Mouse (Mus musculus) forebrain, embryonic 15.5 days (tissue): Measurements from ENCODE around the gene Clec2i. TPM values are rescaled to one million over a fixed set of nuclear protein-coding genes. Genes with fewer than 3 reads are reported as not detected.
"Not testable (repeated sequence)": the region's sequence is repeated elsewhere in the genome, so short reads cannot be mapped to it uniquely, and the experiment has no call there.

Experiments
- ATAC-seq: fragments of 200-750 bp; cut with Nextera tagmentation; replicated peaks from 2 replicates; pipeline ENCODE4 v1.8.0; 2017; ENCODE audit warnings: mild to moderate bottlenecking, moderate TSS enrichment, moderate library complexity
- H3K27ac ChIP-seq: fragments of 300-500 bp; sonication (generic); replicated peaks from 2 replicates; pipeline ENCODE4 v1.5.1; 2015; ENCODE audit warnings: mild to moderate bottlenecking, inconsistent platforms
- H3K27me3 ChIP-seq: fragments of 300-500 bp; sonication (generic); 2 replicates; pipeline ENCODE4 v1.6.1; 2015; ENCODE audit warnings: inconsistent platforms
- H3K36me3 ChIP-seq: fragments of 300-500 bp; sonication (generic); 2 replicates; pipeline ENCODE4 v1.6.1; 2015; ENCODE audit warnings: mild to moderate bottlenecking, inconsistent platforms
- H3K4me1 ChIP-seq: fragments of 300-500 bp; sonication (generic); 2 replicates; pipeline ENCODE4 v1.6.1; 2015; ENCODE audit warnings: inconsistent platforms
- H3K4me2 ChIP-seq: fragments of 300-500 bp; sonication (generic); replicated peaks from 2 replicates; pipeline ENCODE4 v1.6.1; 2015; ENCODE audit warnings: mild to moderate bottlenecking, inconsistent platforms
- H3K4me3 ChIP-seq: fragments of 300-500 bp; sonication (generic); 2 replicates; pipeline ENCODE4 v1.5.1; 2015; ENCODE audit warnings: mild to moderate bottlenecking, inconsistent platforms
- H3K9ac ChIP-seq: fragments of 300-500 bp; sonication (generic); replicated peaks from 2 replicates; pipeline ENCODE4 v1.6.1; 2015; ENCODE audit warnings: mild to moderate bottlenecking, inconsistent platforms
- H3K9me3 ChIP-seq: fragments of 300-500 bp; sonication (generic); 2 replicates; pipeline ENCODE4 v1.6.1; 2016; ENCODE audit warnings: inconsistent platforms
- WGBS: fragments of 180-500 bp; shearing (Covaris S2); methylation state at CpG from one replicate; pipeline ENCODE4 v1.1.7; 2015; ENCODE audit warnings: mixed read lengths; 5-methylcytosine and 5-hydroxymethylcytosine counted together
- microRNA-seq: library from miRNA; unstranded; fragments of <30 nt; microRNA quantifications from one replicate; pipeline ENCODE4, GENCODE M21; 2016
- polyA plus RNA-seq: library from polyadenylated mRNA; unstranded; fragments of >200 nt; fragmentation: Nextera tagmentation; extraction: Ambion mirVana; gene quantifications from 2 replicates; pipeline ENCODE4 v1.2.1, GENCODE M21; 2015

Gene Clec2i
- polyA plus RNA-seq, 1 experiment from 2014 or later = not detected

- H3K36me3 ChIP-seq, H3K4me3 ChIP-seq, H3K9ac ChIP-seq, H3K27me3 ChIP-seq, H3K9me3 ChIP-seq, ATAC-seq, H3K27ac ChIP-seq, H3K4me1 ChIP-seq, H3K4me2 ChIP-seq: not testable (repeated sequence)
- 97% methylated on average over 5 of the region's 13 CpGs for WGBS
These were observed 48.7 kb downstream of the Clec2i start for GRCm38 (mm10) chr6:128935889-128936665.

GRCm38 (mm10) chr6:128941646-128942421 lies 54.4 kb downstream of the Clec2i start:
- Histone ChIP-seq H3K9me3 (no peaks in the 10 kb centered on the region), H3K27ac (no peak overlapping the region), H3K4me3 (no peak overlapping the region), H3K27me3 (no peaks in the 10 kb centered on the region), H3K36me3 (no peaks in the 10 kb centered on the region), H3K4me1 (no peaks in the 10 kb centered on the region), H3K4me2 (no peak overlapping the region), H3K9ac (no peak overlapping the region)
- 84% methylated on average over 5 of the region's 5 CpGs for WGBS
- no peak for ATAC-seq

GRCm38 (mm10) chr6:128945564-128945963 lies 58.2 kb downstream of the Clec2i start:
- no peak for ATAC-seq
- Histone ChIP-seq H3K27ac (no peak overlapping the region), H3K9ac (no peak overlapping the region), H3K36me3 (no peaks in the 10 kb centered on the region), H3K4me3 (no peak overlapping the region), H3K4me2 (no peak overlapping the region), H3K9me3 (no peaks in the 10 kb centered on the region), H3K27me3 (no peaks in the 10 kb centered on the region), H3K4me1 (no peaks in the 10 kb centered on the region)
- 85% methylated on average over 3 of the region's 3 CpGs for WGBS

Small RNA genes lying within 50 kb of the gene (microRNA-seq; reads per million reads assigned to microRNA genes)
- gene Gm27336 = not detected

Other genes starting within 250 kb of the Clec2i start
- not detected in 2 replicates for gene Clec2h, start 225.2 kb upstream of the Clec2i start, polyA plus RNA-seq
- 0.26 TPM in 1 of 2 replicates, not detected in the other for gene Klrb1, start 164.5 kb upstream of the Clec2i start, polyA plus RNA-seq
- gene Klrb1c, start 98.4 kb upstream of the Clec2i start, polyA plus RNA-seq = not detected in 2 replicates
- gene Gm44511, start 61.3 kb upstream of the Clec2i start, polyA plus RNA-seq = not detected in 2 replicates
- gene Klrb1b, start 61.3 kb upstream of the Clec2i start, polyA plus RNA-seq = not detected in 2 replicates
- 0.46 and 0.60 TPM in 2 replicates for gene BC035044, start 3.5 kb downstream of the Clec2i start, polyA plus RNA-seq
- not detected in 2 replicates for gene Clec2g, start 46.8 kb downstream of the Clec2i start, polyA plus RNA-seq
- gene Klrb1f, start 158.3 kb downstream of the Clec2i start, polyA plus RNA-seq = 0.20 TPM in 1 of 2 replicates, not detected in the other
- gene Clec2e, start 213.3 kb downstream of the Clec2i start, polyA plus RNA-seq = not detected in 2 replicates